Mouse (Mus musculus) lung, postnatal 0 days (tissue): ENCODE data around the gene Gm3625.

Experiments used
- CTCF ChIP-seq: IDR thresholded peaks from 2 replicates; pipeline ENCODE4 v1.5.1; 2016; ENCODE audit warnings: antibody characterized with exemption, mild to moderate bottlenecking
- EP300 ChIP-seq: IDR thresholded peaks from 2 replicates; pipeline ENCODE4 v1.6.1; 2016; ENCODE audit warnings: antibody characterized with exemption, mild to moderate bottlenecking, control low read depth

GRCm38 (mm10) chr12:4593930-4594391, 1.2 kb upstream of the Gm3625 start:
- TF ChIP-seq CTCF, result no peak
- no peak for TF ChIP-seq EP300
